Comparison of ENCODE assay signal across 21 mouse cellular contexts in genomic region chr17:30512007-30512406, GRCm38 (mm10).
DNase-seq lines count a peak whose midpoint lies in the region; ATAC-seq and TF ChIP-seq lines count a peak whose summit lies in the region.
"Had no signal": no experiment of that assay in that cellular context is flagged by ENCODE, and none has a peak within 500 bp of the region (broad histone marks: within the 10 kb centered on the region; RNA-seq: fewer than 3 reads in every experiment).

No protein-coding gene starts in this region.

- H3K36me3 ChIP-seq in heart, adult 2 months (ENCODE audit: control insufficient read depth, insufficient read depth, low read length), result no peaks in the 10 kb centered on the region
- 0 out of 2 replicates have a peak, but pooled peaks cover 4% of the 10 kb centered on the region for H3K36me3 ChIP-seq in lung, postnatal 0 days (ENCODE audit: insufficient read depth, low read length)
- peaks cover 3% of the 10 kb centered on the region; the same call in 1 of the 2 replicates for H3K36me3 ChIP-seq in stomach, postnatal 0 days (ENCODE audit: control insufficient read depth, insufficient read depth, low read length)

- no peaks in the 10 kb centered on the region for H3K27me3 ChIP-seq in heart, adult 2 months (ENCODE audit: control insufficient read depth, insufficient read depth, low read length)
- H3K27me3 ChIP-seq in lung, postnatal 0 days (replicated peaks; ENCODE audit: insufficient read depth, low read length), result no peaks in the 10 kb centered on the region
- H3K27me3 ChIP-seq in stomach, postnatal 0 days (ENCODE audit: control insufficient read depth, insufficient read depth, low read length), result no peaks in the 10 kb centered on the region
- H3K27me3 ChIP-seq: CH12.LX; embryonic facial prominence, embryonic 13.5 days; forebrain, embryonic 12.5 days; hindbrain, embryonic 12.5 days; Patski had no signal

- intact Hi-C loops in heart, adult 2 months (cut with DNase I), result no loop called here

- no peak for TF ChIP-seq POLR2A in heart, adult 2 months (IDR thresholded peaks at IDR 0.05; ENCODE audit: insufficient read depth, low read depth, low read length)

- no peak overlapping the region for H3K9ac ChIP-seq in heart, adult 2 months (ENCODE audit: low read depth, low read length)
- H3K9ac ChIP-seq in lung, postnatal 0 days (replicated peaks; ENCODE audit: low read depth), result no peak overlapping the region
- H3K9ac ChIP-seq in stomach, postnatal 0 days (ENCODE audit: low read length), result no peak overlapping the region
- H3K9ac ChIP-seq: embryonic facial prominence, embryonic 13.5 days; forebrain, embryonic 12.5 days; hindbrain, embryonic 12.5 days had no signal

- no peaks in the 10 kb centered on the region for H3K9me3 ChIP-seq in lung, postnatal 0 days (ENCODE audit: low read length)
- no peaks in the 10 kb centered on the region for H3K9me3 ChIP-seq in stomach, postnatal 0 days (ENCODE audit: control insufficient read depth, low read length)
- H3K9me3 ChIP-seq: embryonic facial prominence, embryonic 13.5 days; forebrain, embryonic 12.5 days; heart, embryonic 10.5 days; hindbrain, embryonic 12.5 days had no signal

- H3K27ac ChIP-seq in heart, adult 2 months, result no peak overlapping the region
- no peak overlapping the region for H3K27ac ChIP-seq in lung, postnatal 0 days (ENCODE audit: low read length)
- no peak overlapping the region for H3K27ac ChIP-seq in stomach, postnatal 0 days (replicated peaks)
- H3K27ac ChIP-seq: embryonic facial prominence, embryonic 13.5 days; forebrain, embryonic 12.5 days; gastrocnemius, adult 2 months; heart, embryonic 10.5 days; hindbrain, embryonic 12.5 days had no signal

- DNase-seq in heart, adult 11 months, result peak; percentile 67
- DNase-seq in heart, adult 2 months, result no peak
- DNase-seq in lung, postnatal 0 days (ENCODE audit: low spot score), result no peak
- DNase-seq in lung, postnatal 4 days, result no peak
- DNase-seq in brain, adult 2 months (ENCODE audit: low read depth, low spot score), result peak; percentile 41
- DNase-seq in stomach, postnatal 0 days (ENCODE audit: low spot score), result no peak
- DNase-seq: adrenal gland, postnatal 14 days; cerebellum, adult 11 months; cerebellum, adult 8-10 months; cerebellum, postnatal 36 days; gastrocnemius, adult 2 months; gastrocnemius, postnatal 25 days; heart, postnatal 10 days; heart, postnatal 4 days had no signal

- WGBS in heart, adult 2 months, result 83% methylated on average over 4 of the region's 4 CpGs
- 83% methylated on average over 3 of the region's 4 CpGs for WGBS in lung, postnatal 0 days
- WGBS in stomach, postnatal 0 days, result 79% methylated on average over 4 of the region's 4 CpGs

- TF ChIP-seq CTCF in heart, adult 2 months (IDR thresholded peaks at IDR 0.05), result no peak
- TF ChIP-seq CTCF in lung, postnatal 0 days (IDR thresholded peaks at IDR 0.05), result peak; percentile 8; the same call in 1 of the 2 replicates
- peak; percentile 29; the same call in 1 of the 2 replicates for TF ChIP-seq CTCF in stomach, postnatal 0 days (IDR thresholded peaks at IDR 0.05; ENCODE audit: low read depth)

- H3K4me2 ChIP-seq in lung, postnatal 0 days (replicated peaks; ENCODE audit: low read depth, low read length), result no peak overlapping the region
- no peak overlapping the region for H3K4me2 ChIP-seq in stomach, postnatal 0 days (replicated peaks; ENCODE audit: low read depth)
- H3K4me2 ChIP-seq: embryonic facial prominence, embryonic 13.5 days; forebrain, embryonic 12.5 days; hindbrain, embryonic 12.5 days had no signal

- no peak overlapping the region for H3K4me3 ChIP-seq in heart, adult 2 months
- no peak overlapping the region for H3K4me3 ChIP-seq in lung, postnatal 0 days (ENCODE audit: low read depth, low read length)
- H3K4me3 ChIP-seq in stomach, postnatal 0 days (ENCODE audit: low read depth, low read length), result no peak overlapping the region
- H3K4me3 ChIP-seq: embryonic facial prominence, embryonic 13.5 days; forebrain, embryonic 12.5 days; gastrocnemius, adult 2 months; heart, embryonic 10.5 days; hindbrain, embryonic 12.5 days had no signal

- TF ChIP-seq EP300 in heart, adult 2 months (IDR thresholded peaks at IDR 0.05; ENCODE audit: insufficient read depth, low read depth, low read length), result no peak
- TF ChIP-seq EP300 in lung, postnatal 0 days (IDR thresholded peaks at IDR 0.05), result no peak
- no peak for TF ChIP-seq EP300 in stomach, postnatal 0 days (optimal IDR thresholded peaks at IDR 0.05)

- H3K4me1 ChIP-seq in heart, adult 2 months (ENCODE audit: control insufficient read depth, insufficient read depth, low read length), result no peaks in the 10 kb centered on the region
- H3K4me1 ChIP-seq in lung, postnatal 0 days (ENCODE audit: insufficient read depth, low read depth, low read length), result no peaks in the 10 kb centered on the region
- no peaks in the 10 kb centered on the region for H3K4me1 ChIP-seq in stomach, postnatal 0 days (replicated peaks; ENCODE audit: control insufficient read depth, insufficient read depth)

- H3K79me2 ChIP-seq in heart, adult 2 months (replicated peaks; ENCODE audit: control insufficient read depth, insufficient read depth, low read length), result no peaks in the 10 kb centered on the region

- ATAC-seq in lung, postnatal 0 days, result no peak
- ATAC-seq in stomach, postnatal 0 days (ENCODE audit: low FRiP score, low TSS enrichment), result no peak
- ATAC-seq: activated CD4-positive, CD25-positive, alpha-beta regulatory T cell, adult 4 months; Patski had no signal

Comparison
In these comparisons a context has a peak if more than half of its experiments do, and no peak if none do; other contexts are left out.
1. DNase-seq: peak in heart, adult 11 months (single experiment) and brain, adult 2 months (single experiment); none in heart, adult 2 months (0 of 2), lung, postnatal 0 days (single experiment), lung, postnatal 4 days (0 of 2) and stomach, postnatal 0 days (single experiment).